ENCODE assay signal across 8 mouse cellular contexts in the genomic region with DNA sequence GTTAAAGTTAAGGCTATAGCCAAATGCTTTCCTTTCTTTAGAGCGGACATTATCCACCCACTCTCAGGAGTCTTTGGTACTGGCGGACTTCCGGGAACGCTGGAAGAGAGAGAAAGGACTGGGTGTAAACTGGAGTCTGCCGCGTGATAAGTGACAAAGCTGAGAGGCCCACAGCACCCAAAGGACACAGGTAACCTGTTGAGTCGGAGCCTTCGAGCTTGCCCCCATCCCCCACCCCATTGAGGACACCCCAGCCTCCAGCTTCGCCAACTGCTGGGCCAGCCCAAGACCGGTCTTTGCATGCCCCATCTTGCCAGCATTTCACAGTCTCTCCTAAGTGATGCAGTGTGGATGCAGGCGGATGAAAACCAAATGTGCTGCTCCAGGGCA. TPM values are rescaled to one million over a fixed set of nuclear protein-coding genes. Genes with fewer than 3 reads are reported as not detected.
DNase-seq lines count a peak whose midpoint lies in the region; ATAC-seq and TF ChIP-seq lines count a peak whose summit lies in the region.

No protein-coding gene starts in this region.

- peak overlapping the region; percentile 73 for H3K27ac ChIP-seq in liver, embryonic 15.5 days (replicated peaks)
- peak overlapping the region; percentile 88 for H3K27ac ChIP-seq in stomach, postnatal 0 days (replicated peaks)

- TF ChIP-seq EP300 in stomach, postnatal 0 days (optimal IDR thresholded peaks at IDR 0.05): no peak

- peak overlapping the region; percentile 42 for H3K9ac ChIP-seq in liver, embryonic 15.5 days
- peak overlapping the region; percentile 54 for H3K9ac ChIP-seq in stomach, postnatal 0 days (ENCODE audit: low read length)

- ATAC-seq in frontal cortex, adult (ENCODE audit: low TSS enrichment): peak; percentile 35
- peak; percentile 30 to 38; a peak in 3 of 4 replicates for ATAC-seq in hematopoietic stem cell, adult 5-6 weeks (replicated peaks in 1 of 2; ENCODE audit: insufficient read depth in 1 of 2, low FRiP score in 2 of 2, low TSS enrichment in 1 of 2, low read depth in 1 of 2, poor library complexity in 2 of 2, severe bottlenecking in 2 of 2)
- peak; percentile 53 for ATAC-seq in liver, embryonic 15.5 days (ENCODE audit: insufficient read depth)
- peak; percentile 61 for ATAC-seq in stomach, postnatal 0 days (ENCODE audit: low FRiP score, low TSS enrichment)

- no peaks in the 10 kb centered on the region for H3K36me3 ChIP-seq in liver, embryonic 15.5 days (replicated peaks)
- H3K36me3 ChIP-seq in stomach, postnatal 0 days (ENCODE audit: control insufficient read depth, insufficient read depth, low read length): no peaks in the 10 kb centered on the region

- TF ChIP-seq CTCF in stomach, postnatal 0 days (IDR thresholded peaks at IDR 0.05; ENCODE audit: low read depth): no peak

- H3K27me3 ChIP-seq in liver, embryonic 15.5 days: no peaks in the 10 kb centered on the region
- H3K27me3 ChIP-seq in stomach, postnatal 0 days (ENCODE audit: control insufficient read depth, insufficient read depth, low read length): no peaks in the 10 kb centered on the region

- H3K4me1 ChIP-seq in liver, embryonic 15.5 days (replicated peaks): peaks cover 10% of the 10 kb centered on the region; the same call in 1 of the 2 replicates
- H3K4me1 ChIP-seq in stomach, postnatal 0 days (replicated peaks; ENCODE audit: control insufficient read depth, insufficient read depth): no peaks in the 10 kb centered on the region

- H3K4me3 ChIP-seq in liver, embryonic 15.5 days (replicated peaks): peak overlapping the region; percentile 64
- peak overlapping the region; percentile 47 for H3K4me3 ChIP-seq in stomach, postnatal 0 days (ENCODE audit: low read depth, low read length)

- H3K9me3 ChIP-seq in liver, embryonic 15.5 days (replicated peaks): no peaks in the 10 kb centered on the region
- no peaks in the 10 kb centered on the region for H3K9me3 ChIP-seq in stomach, postnatal 0 days (ENCODE audit: control insufficient read depth, low read length)

- WGBS in liver, embryonic 15.5 days (ENCODE audit: insufficient replicate concordance): 16% methylated on average over 11 of the region's 11 CpGs
- 13% methylated on average over 11 of the region's 11 CpGs for WGBS in stomach, postnatal 0 days

- no peak for DNase-seq in frontal cortex, postnatal 14 days (ENCODE audit: low spot score in 2 of 2)
- DNase-seq in right cerebral cortex, postnatal 4 days: peak; percentile 23
- no peak for DNase-seq in right cerebral cortex, postnatal 10 days (ENCODE audit: low spot score in 2 of 2)
- DNase-seq in stomach, postnatal 0 days (ENCODE audit: low spot score): no peak
- DNase-seq in left cerebral cortex, adult 11 months (ENCODE audit: low spot score): no peak

- peak overlapping the region; percentile 69 for H3K4me2 ChIP-seq in liver, embryonic 15.5 days
- peak overlapping the region; percentile 50 for H3K4me2 ChIP-seq in stomach, postnatal 0 days (replicated peaks; ENCODE audit: low read depth)

RNA-seq across cellular contexts. Expression of a gene that starts 0.3 kb away (rescaled TPM):
- 32.0 and 42.8 TPM in 2 replicates for total RNA-seq in hematopoietic stem cell, adult 5-6 weeks (2017)
- polyA plus RNA-seq in liver, embryonic 15.5 days (2015; fragmentation: Nextera tagmentation; extraction: Ambion mirVana): 9.2 and 9.7 TPM in 2 replicates
- polyA plus RNA-seq in stomach, postnatal 0 days (2015; fragmentation: Nextera tagmentation; extraction: Ambion mirVana): 26.2 and 27.3 TPM in 2 replicates

RNA-seq across cellular contexts. Expression of a gene that starts 21.1 kb away (rescaled TPM):
- 9.7 and 10.3 TPM in 2 replicates for total RNA-seq in hematopoietic stem cell, adult 5-6 weeks (2017)
- 0.38 and 0.47 TPM in 2 replicates for polyA plus RNA-seq in liver, embryonic 15.5 days (2015; fragmentation: Nextera tagmentation; extraction: Ambion mirVana)
- 3.2 and 3.3 TPM in 2 replicates for polyA plus RNA-seq in stomach, postnatal 0 days (2015; fragmentation: Nextera tagmentation; extraction: Ambion mirVana)
